Mouse (Mus musculus) left cerebral cortex, adult 2 months (tissue): ENCODE data around the gene Tent4a. TPM values are rescaled to one million over a fixed set of nuclear protein-coding genes. Genes with fewer than 3 reads are reported as not detected.

Source experiments
- DNase-seq, 2 experiments: peaks; one replicate each; pipeline ENCODE4 v3.0.0; 2021 to 2022; ENCODE audit warnings: low spot score in 2 of 2, mixed read lengths in 1 of 2; ENCODE audit errors: extremely low spot score in 1 of 2
- H3K27ac ChIP-seq: fragments of 200-600 bp; 2 replicates; pipeline ENCODE4 v1.8.1; 2022
- H3K4me3 ChIP-seq: fragments of 200-600 bp; 2 replicates; pipeline ENCODE4 v1.8.1; 2022
- CTCF ChIP-seq: fragments of 200-600 bp; IDR thresholded peaks from 2 replicates; pipeline ENCODE4 v1.8.1; 2022; ENCODE audit warnings: antibody characterized with exemption, mild to moderate bottlenecking, moderate library complexity
- intact Hi-C: fragments of 180-260 bp; cut with DNase I; formaldehyde crosslinking; loops from one replicate; pipeline ENCODE4 v1.15.1; 2025
- total RNA-seq, 2 experiments: library from RNA; stranded (reverse); gene quantifications; 2 replicates each; pipeline ENCODE4 v1.2.3; 2021

Gene Tent4a
- total RNA-seq, 2 experiments from 2014 or later = 46.5 to 48.2 TPM

DNA sequence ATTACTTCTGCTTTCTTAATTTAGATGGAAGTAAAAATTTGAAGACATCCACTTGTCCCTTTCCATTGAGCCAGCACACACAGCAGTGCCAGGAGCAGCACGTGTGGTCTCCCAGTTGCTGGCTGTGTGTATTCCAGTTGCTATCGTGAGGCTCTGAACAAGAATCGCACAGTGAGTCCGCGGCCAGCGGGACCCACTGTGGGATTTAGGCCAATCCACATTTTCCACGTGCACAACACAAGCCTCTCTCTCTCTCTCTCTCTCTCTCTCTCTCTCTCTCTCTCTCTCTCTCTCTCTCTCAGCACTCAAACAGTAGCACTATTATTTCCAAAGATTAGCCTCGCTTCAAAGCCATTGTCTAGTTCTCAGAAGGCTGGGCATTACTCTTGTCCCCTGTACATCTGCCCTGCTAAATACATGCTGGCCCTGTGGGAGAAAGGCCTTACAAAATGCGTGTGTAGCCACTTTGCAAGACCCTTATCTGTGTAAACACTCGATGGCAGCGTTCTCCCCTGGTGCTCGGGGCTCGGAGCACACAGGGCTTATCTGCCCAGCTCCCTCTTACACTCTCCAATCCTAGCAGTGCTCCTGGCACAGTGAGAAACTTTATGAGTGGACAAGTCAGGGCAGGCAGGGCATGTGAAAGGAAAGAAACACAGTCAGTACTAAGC, 25.0 kb upstream of the Tent4a start:
- no peak for DNase-seq
- no peak overlapping the region for H3K4me3 ChIP-seq
- intact Hi-C loops = no loop called here
- H3K27ac ChIP-seq = peak overlapping the region; percentile 57; the same call in 1 of the 2 replicates
- no peak for TF ChIP-seq CTCF

DNA sequence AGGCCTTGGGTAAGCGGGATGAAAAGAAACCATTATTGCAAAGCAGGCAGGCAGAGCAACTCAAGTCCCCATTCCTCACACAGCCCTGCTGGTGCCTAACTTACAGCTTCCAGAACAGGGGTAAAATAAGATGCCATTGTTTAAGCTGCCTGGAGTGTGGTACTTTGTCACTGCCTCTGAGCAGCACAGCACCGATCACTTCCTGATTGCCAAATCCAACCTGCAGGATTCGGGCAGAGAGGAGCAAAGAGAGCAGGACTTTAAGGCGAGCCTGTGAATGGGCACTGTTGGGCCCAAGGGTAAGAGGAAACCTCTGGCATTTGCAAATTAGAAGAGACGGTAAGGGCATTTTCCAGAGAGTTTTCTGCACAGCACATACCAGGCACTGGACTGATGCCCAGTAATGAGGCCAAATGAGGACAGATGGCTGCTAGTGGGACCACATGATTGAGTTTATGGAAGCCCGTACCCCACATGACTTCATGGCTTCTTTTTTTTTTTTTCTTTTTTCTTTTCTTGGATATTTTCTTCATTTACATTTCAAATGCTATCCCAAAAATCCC, 23.8 kb upstream of the Tent4a start:
- Histone ChIP-seq H3K27ac (no peak overlapping the region), H3K4me3 (no peak overlapping the region)
- no peak for DNase-seq
- intact Hi-C loops = no loop called here
- TF ChIP-seq CTCF = no peak

DNA sequence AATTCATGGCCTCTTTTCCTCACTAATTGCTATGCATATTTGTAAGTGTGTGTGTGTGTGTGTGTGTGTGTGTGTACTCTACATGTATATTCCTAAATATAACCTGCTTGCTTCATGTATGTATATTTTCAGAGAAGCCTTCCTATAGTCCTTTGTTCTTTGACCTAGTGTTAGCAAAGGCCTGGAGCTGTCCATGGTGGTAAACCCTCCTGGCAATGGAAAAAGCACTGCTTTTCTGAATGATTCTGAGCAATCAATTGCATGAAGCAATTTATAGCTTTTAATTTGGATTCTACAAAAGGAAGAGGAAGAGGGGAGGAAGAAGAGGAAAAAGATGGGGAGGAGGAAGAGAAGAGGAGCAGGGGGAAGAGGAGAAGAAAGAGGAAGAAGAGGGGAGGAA, 22.3 kb upstream of the Tent4a start:
- Histone ChIP-seq H3K27ac (no peak overlapping the region), H3K4me3 (no peak overlapping the region)
- no peak for DNase-seq
- no peak for TF ChIP-seq CTCF
- intact Hi-C loops = no loop called here

DNA sequence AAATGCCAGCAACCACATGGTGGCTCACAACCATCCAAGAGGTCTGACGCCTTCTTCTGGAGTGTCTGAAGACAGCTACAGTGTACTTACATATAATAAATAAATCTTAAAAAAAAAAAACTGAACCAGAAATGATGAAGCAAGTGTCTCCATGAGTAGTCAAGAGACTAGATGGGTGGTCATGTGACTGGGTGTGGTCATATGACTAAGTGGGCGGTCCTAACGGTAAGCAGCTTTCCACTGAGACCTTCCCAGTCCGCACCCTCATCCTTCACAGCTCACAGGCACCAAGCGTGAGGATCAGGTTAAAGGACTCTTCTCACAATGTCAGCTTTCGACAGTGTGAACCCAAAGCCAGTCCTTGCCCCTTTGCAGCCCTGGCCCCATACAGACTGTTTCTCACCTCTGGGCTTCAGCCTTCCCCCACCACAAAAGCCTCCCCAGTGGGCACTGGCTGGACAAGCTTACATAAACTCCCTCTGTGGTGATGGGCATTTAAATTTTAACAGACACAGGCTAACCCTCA, 21.6 kb upstream of the Tent4a start:
- intact Hi-C loops = no loop called here
- DNase-seq = no peak
- TF ChIP-seq CTCF = no peak
- H3K4me3 ChIP-seq = no peak overlapping the region
- H3K27ac ChIP-seq = no peak overlapping the region

DNA sequence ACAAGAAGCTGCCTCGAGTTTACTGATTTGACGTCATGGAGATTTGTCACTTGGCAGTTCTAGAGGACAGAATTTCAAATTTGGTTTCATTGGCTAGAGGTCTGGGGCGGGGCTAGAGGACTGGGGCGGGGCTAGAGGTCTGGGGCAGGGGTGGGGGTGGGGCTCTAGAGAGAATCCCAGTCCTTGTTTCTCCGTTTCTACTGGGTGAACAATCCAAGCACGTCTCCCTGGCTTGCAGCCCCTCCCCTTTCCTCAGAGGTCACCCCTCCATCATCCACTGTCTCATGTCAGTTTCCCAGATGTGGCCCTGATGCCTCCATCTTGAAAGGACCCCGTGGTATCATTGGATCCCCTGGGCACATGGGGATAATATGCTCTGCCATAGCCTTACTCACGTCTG, 20.6 kb upstream of the Tent4a start:
- no peak for DNase-seq
- H3K4me3 ChIP-seq = no peak overlapping the region
- TF ChIP-seq CTCF = no peak
- H3K27ac ChIP-seq = no peak overlapping the region
- intact Hi-C loops = no loop called here

DNA sequence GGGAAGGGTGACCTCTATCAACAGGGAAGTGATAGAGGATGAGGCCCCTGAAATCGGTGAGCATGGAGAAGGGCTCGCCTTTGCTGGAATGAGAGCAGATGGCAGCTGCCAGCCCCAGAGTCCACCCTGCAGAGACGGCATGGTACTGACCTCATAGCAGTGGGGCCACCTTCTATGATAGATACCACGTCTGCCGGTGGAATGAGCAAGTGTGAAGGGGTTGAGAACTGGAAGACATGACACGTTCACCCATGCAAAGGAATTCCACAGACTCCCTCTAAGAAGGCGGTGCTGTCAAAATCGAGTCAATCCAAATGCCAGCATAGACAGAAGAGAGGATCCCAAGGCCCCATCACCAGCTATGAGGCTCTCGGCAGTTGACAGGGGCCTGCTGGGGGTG, 19.8 kb upstream of the Tent4a start:
- DNase-seq = no peak
- intact Hi-C loops = loop anchor here (5.0 kb wide), 1 partner anchor 47 kb away; no protein-coding TSS in a partner anchor
- Histone ChIP-seq H3K27ac (no peak overlapping the region), H3K4me3 (no peak overlapping the region)
- TF ChIP-seq CTCF = no peak

DNA sequence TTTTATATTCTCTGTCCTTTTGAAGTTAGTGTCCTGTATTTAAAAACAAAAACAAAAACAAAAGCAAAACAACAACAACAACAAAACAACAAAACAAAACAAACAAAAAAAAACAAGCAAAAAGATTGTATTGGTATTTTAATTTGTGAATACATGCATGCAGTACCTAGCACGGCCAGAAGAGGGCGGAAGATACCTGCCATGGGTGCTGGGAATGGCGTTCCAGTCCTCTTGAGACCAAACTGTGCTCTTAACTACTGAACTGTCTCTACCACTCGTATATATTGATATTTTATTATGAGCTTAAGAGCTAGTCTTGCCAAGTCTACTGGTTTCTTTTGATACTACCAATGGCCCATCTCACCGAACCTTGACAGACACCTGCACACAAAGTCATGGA, 18.6 kb upstream of the Tent4a start:
- DNase-seq = no peak
- TF ChIP-seq CTCF = peak; percentile 80
- Histone ChIP-seq H3K27ac (no peak overlapping the region), H3K4me3 (no peak overlapping the region)
- intact Hi-C loops = loop anchor here (2.0 to 5.0 kb wide), 3 partner anchors 46 to 102 kb away; partner anchors contain the start of gene Srd5a1

DNA sequence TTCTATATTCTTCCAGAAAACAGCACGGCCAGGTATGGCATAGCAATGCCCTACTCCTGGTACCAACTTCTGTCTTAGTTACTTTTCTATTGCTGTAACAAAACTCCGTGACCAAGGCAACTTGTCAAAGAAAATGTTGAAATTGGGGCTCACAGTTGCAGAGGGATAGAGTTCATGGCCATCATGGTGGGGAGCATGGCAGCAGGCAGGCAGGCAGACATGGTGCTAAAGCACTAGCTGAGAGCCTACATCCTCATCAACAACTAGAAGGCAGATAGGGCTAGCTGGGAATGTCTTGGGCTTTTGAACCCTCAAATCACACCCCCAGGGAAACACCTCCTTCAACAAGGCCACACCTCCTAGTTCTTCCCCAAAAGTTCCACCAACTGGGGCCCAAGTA, 16.4 kb upstream of the Tent4a start:
- intact Hi-C loops = loop anchor here (5.0 kb wide), 1 partner anchor 44 kb away; no protein-coding TSS in a partner anchor

DNA sequence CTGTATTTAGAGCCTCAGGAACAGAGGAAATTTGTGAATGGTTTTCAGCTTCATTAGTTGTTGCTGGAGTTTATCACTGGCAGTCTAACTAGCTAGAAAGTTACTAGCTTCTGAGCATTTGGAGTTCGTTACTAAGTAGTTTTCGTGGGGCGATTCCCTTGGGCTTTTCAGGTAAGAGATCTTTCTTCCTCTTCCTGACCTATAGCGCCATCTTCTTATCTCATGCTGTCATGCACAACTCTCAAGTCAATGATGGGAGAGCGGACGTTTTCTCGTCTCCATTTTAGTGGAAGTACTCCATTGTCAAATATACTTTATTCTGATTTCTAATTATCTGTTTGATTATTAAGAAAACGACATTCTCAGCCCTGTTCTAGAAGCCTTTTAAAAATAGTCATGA, 15.6 kb upstream of the Tent4a start:
- H3K27ac ChIP-seq = no peak overlapping the region

More for the DNA sequence above, 16.4 kb upstream of the Tent4a start:
- no peak for DNase-seq
- H3K4me3 ChIP-seq = no peak overlapping the region
- no peak for TF ChIP-seq CTCF
- H3K27ac ChIP-seq = no peak overlapping the region

DNA sequence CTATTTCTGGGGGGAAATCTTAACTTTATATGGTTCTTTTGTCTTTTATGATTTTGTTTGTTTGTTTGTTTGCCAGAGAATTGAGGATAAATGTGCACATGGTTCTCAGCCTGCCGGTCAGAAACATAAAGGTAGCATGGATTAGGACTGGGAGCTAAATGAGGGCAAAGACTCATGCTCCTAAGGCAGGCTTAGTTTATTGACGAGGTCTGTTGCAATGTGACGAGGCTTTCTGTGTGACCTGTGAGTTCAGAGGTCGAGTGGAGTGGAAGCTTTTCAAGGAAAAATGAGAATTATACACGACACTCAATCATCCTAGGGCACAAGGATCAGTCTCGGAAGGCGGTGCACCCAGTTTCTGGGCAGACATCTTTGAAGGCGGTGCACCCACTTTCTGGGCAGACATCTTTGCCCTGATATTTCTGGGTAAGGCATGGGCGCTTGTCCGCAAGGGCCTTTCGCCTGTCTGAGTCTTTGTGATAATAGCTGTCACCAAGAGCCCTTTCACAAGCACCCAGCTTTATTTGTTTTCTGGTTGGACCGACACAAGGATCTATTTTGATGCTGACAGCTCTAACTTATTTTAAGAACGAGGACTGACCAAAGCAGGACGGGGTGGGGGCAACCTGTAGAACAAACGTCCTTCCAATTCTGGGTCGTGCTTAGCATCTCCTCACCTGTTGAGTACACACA, 13.2 kb upstream of the Tent4a start:
- intact Hi-C loops = no loop called here
- no peak for DNase-seq
- Histone ChIP-seq H3K27ac (no peak overlapping the region), H3K4me3 (no peak overlapping the region)
- TF ChIP-seq CTCF = no peak

More for the DNA sequence above, 15.6 kb upstream of the Tent4a start:
- DNase-seq = no peak
- no peak overlapping the region for H3K4me3 ChIP-seq
- intact Hi-C loops = loop anchor here (5.0 kb wide), 1 partner anchor 43 kb away; no protein-coding TSS in a partner anchor
- TF ChIP-seq CTCF = peak; percentile 22

DNA sequence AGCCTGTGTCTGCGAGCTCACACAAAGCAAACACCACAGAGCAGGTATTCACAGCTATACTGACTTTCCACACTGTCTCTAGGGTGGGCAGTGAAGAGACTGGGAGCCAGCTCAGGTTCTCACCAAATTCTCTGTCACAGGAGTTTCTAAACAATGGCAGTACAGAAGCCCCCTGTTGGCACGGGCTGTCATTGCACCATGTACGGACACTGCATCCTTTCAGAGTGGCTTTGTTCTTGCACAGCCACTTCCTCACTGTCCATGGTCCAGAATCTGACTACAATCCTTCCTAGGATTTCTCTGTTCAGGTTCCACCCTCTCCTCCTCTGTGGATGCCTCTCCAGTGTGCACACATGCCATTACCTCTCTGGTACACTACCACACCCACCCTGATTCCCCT, 10.6 kb upstream of the Tent4a start:
- intact Hi-C loops = no loop called here
- peak; percentile 53 for TF ChIP-seq CTCF
- Histone ChIP-seq H3K27ac (no peak overlapping the region), H3K4me3 (no peak overlapping the region)
- no peak for DNase-seq

DNA sequence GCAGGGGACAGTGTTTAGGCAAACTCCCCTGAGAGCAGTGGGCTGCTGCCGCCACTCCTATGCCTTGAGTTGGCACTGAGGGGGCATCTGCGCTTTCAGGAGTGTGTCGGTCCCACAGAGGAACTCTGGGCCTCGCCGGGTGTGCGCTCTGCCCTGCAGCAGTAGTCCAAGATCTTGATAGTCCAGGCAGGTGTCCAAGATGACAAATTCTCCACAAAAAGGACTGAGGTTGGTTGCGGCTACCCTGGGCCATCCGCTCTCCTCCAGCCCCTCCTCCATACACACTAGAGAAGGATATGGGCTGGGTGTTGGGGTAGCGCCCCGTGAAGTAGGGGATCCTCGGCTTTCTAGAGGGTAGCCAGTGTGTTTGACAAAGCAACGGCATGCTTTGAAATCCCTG, 9.2 kb upstream of the Tent4a start:
- no peak overlapping the region for H3K4me3 ChIP-seq
- TF ChIP-seq CTCF = no peak
- no peak for DNase-seq
- intact Hi-C loops = no loop called here
- H3K27ac ChIP-seq = no peak overlapping the region
